ENCODE assay signal across 8 mouse cellular contexts in the genomic region with DNA sequence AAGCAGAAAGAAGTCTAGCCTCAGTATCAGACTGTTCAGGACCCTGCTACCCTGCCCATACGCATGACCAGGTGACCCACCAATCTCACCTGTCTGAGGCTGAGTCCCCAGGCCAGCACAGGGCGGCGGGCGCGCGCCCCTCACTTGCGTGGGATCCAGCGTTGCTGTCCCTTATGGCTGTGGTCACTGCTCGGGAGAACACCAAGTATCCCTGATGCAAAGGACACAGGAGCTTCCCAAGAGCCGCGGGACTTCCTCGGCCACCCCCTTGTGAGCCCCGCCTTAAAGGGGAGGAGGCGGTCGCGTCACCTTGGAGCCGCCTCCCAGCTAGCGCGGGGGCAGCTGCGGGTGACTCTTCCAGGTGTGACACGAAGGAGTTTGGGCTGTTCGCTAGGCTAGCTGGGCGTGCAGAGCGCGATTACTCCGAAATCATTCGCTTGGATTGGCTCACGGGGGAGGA. TPM values are rescaled to one million over a fixed set of nuclear protein-coding genes. Genes with fewer than 3 reads are reported as not detected.
DNase-seq lines count a peak whose midpoint lies in the region; ATAC-seq lines count a peak whose summit lies in the region.

A gene (minus strand): TSS at position 227 of the 460 bp plus-strand sequence.

- peak within 1 kb of the TSS; percentile 68 for H3K9ac ChIP-seq in hindbrain, embryonic 13.5 days

- peak within 1 kb of the TSS; percentile 96 for H3K4me2 ChIP-seq in hindbrain, embryonic 13.5 days

- intact Hi-C loops in left cerebral cortex, postnatal 36 days (cut with DNase I): no loop called here

- DNase-seq in adrenal gland, postnatal 25 days: peak; percentile 48
- DNase-seq in forelimb bud, embryonic 11.5 days (ENCODE audit: low read depth, low spot score): peak; percentile 49
- peak; percentile 41 to 55 for DNase-seq in left cerebral cortex, postnatal 36 days (ENCODE audit: low spot score in 2 of 2)
- DNase-seq in mesoderm, embryonic 11.5 days (ENCODE audit: low read depth, low spot score): peak; percentile 64
- DNase-seq in right cerebral cortex, postnatal 4 days: peak; percentile 6
- DNase-seq in urinary bladder, postnatal 36 days (ENCODE audit: low spot score in 2 of 2): peak; percentile 74 to 80

- peaks cover 34% of the 10 kb centered on the region for H3K27me3 ChIP-seq in hindbrain, embryonic 13.5 days

- under 1% methylated on average over 28 of the region's 28 CpGs for WGBS in hindbrain, embryonic 13.5 days

- peaks cover 15% of the 10 kb centered on the region for H3K4me1 ChIP-seq in hindbrain, embryonic 13.5 days (replicated peaks)

- no peaks in the 10 kb centered on the region for H3K9me3 ChIP-seq in hindbrain, embryonic 13.5 days

- ATAC-seq in CD4-positive, CD25-positive, alpha-beta regulatory T cell, adult 4 months: peak; percentile 90
- ATAC-seq in hindbrain, embryonic 13.5 days (ENCODE audit: low FRiP score): 0 out of 2 replicates have a peak, but pooled peaks have one; percentile 57

- no peaks in the 10 kb centered on the region for H3K36me3 ChIP-seq in hindbrain, embryonic 13.5 days

- no peak within 1 kb of the TSS for H3K27ac ChIP-seq in hindbrain, embryonic 13.5 days

- H3K4me3 ChIP-seq in hindbrain, embryonic 13.5 days: peak within 1 kb of the TSS; percentile 51

RNA-seq across cellular contexts. Expression of the gene that starts here (rescaled TPM):
- 1 to 10 TPM; 2.1 to 2.8 TPM for polyA plus RNA-seq in CD4-positive, CD25-positive, alpha-beta regulatory T cell, adult 4 months (2017; shearing (Covaris generic))
- 1.4 and 3.9 TPM in 2 replicates for total RNA-seq in adrenal gland, postnatal 25 days (2021)
- 0.31 and 0.58 TPM in 2 replicates for polyA plus RNA-seq in hindbrain, embryonic 13.5 days (2015; fragmentation: Nextera tagmentation; extraction: Ambion mirVana)
- total RNA-seq in left cerebral cortex, postnatal 36 days (2021): 1 to 10 TPM; 1.9 to 2.2 TPM

Comparison
In these comparisons a context has a peak if more than half of its experiments do, and no peak if none do; other contexts are left out.
1. Peak in ATAC-seq, H3K4me3 ChIP-seq, H3K9ac ChIP-seq and H3K4me2 ChIP-seq in hindbrain, embryonic 13.5 days; RNA of the gene not detected or under 1 TPM.
2. DNase-seq: peak in every context shown above with its lines; median percentile 77 in urinary bladder, postnatal 36 days; 64 in mesoderm, embryonic 11.5 days; 49 in forelimb bud, embryonic 11.5 days; 48 in adrenal gland, postnatal 25 days; 48 in left cerebral cortex, postnatal 36 days; 6 in right cerebral cortex, postnatal 4 days.